Mouse (Mus musculus) lung, adult 2 months (tissue): ENCODE data around the gene Gtf2b. TPM values are rescaled to one million over a fixed set of nuclear protein-coding genes. Genes with fewer than 3 reads are reported as not detected.

Experiments
- DNase-seq: peaks from one replicate; pipeline ENCODE4 v3.0.0; 2022
- H3K4me1 ChIP-seq: fragments of 200-500 bp; 2 replicates; pipeline ENCODE4 v1.6.1; 2011; ENCODE audit warnings: low read length; ENCODE audit not compliant: control insufficient read depth, insufficient read depth
- H3K4me3 ChIP-seq: fragments of 200-500 bp; replicated peaks from 2 replicates; pipeline ENCODE3; 2011; ENCODE audit warnings: low read depth, mild to moderate bottlenecking, control low read depth, low read length; ENCODE audit errors: extremely low read depth
- CTCF ChIP-seq: fragments of 200-500 bp; IDR thresholded peaks from 2 replicates; pipeline ENCODE4 v1.5.1; 2011; ENCODE audit warnings: mild to moderate bottlenecking, low read length, control low read depth; ENCODE audit not compliant: insufficient read depth
- POLR2A ChIP-seq: fragments of 200-500 bp; IDR thresholded peaks from 2 replicates; pipeline ENCODE4 v1.6.1; 2011; ENCODE audit warnings: low read depth, mild to moderate bottlenecking, control low read depth, low read length, borderline replicate concordance; ENCODE audit errors: extremely low read depth
- WGBS: fragments of 180-500 bp; shearing (Covaris S2); methylation state at CpG from one replicate; pipeline ENCODE4 v1.1.7; 2018; 5-methylcytosine and 5-hydroxymethylcytosine counted together
- polyA plus RNA-seq: library from polyadenylated mRNA; depleted of rRNA; stranded (reverse); fragments of >200 nt; gene quantifications from 2 replicates; pipeline ENCODE4 v1.2.3, GENCODE M21; 2012; rRNA removed

Gtf2b gene
- polyA plus RNA-seq, 1 experiment: 20.7 TPM

DNA sequence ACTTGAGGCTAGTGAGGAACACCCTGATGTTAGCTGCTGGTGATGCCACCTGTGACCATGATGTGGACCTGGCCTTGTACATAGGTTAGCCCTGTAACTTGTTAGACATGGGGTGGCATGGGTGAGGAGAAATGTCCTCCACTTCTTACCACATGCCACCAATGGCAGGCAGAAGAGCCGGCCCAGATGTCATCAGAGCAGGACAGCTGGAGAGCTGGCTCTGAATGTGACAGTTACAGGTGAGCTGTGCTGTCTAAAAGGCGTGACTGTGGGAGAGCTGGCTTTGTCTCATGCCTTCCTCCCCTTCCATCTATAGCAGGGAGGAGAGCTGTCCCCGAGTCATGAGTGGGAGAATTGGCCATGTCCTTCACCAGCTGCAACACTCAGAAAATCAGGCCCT lies 30.7 kb downstream of the Gtf2b start:
- 85% methylated on average over 3 of the region's 3 CpGs for WGBS
- no peak overlapping the region for H3K4me3 ChIP-seq
- DNase-seq: no peak
- TF ChIP-seq CTCF (no peak), POLR2A (no peak)
- no peaks in the 10 kb centered on the region for H3K4me1 ChIP-seq

DNA sequence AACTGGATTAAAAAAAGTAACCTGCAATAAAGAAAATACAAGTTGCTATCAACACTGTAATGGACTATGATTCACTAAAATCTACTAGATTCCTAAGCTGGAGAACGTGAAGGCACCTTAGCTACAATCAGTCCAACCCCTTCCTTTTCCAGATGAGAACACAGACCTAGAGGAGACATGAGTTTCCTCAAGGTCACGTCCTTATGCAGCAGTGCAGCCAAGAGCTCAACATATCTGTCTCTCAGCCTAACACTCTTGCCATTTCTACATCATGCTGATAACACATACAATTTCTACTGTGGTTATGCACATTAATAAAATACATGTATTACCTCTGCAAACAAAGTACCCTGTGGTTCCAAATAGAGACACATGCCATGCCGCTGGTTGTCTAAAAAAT lies 46.7 kb downstream of the Gtf2b start:
- no peaks in the 10 kb centered on the region for H3K4me1 ChIP-seq
- no peak overlapping the region for H3K4me3 ChIP-seq
- 85% methylated on average over 3 of the region's 3 CpGs for WGBS
- no peak for TF ChIP-seq POLR2A
- TF ChIP-seq CTCF: no peak
- DNase-seq: no peak

DNA sequence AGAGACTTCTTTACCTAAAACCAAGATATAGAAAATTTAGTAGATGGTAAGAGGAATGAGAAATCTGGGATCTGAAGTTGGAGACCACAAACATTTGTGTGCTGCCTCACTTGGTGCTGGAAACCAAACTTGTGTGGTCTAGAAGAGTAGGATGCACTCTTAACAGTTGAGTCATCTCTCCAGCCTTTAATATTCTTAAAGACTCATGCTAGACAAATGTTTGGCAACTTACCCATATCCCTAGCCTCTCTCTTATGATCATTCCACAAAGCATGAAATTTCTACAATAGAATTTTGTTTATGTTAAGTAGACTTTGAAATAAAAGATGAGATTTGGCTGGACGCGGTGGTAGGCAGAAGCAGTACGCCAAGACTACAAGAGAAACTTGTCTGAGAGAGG lies 52.7 kb downstream of the Gtf2b start:
- DNase-seq: no peak
- WGBS: 75% methylated on average over 3 of the region's 3 CpGs
- TF ChIP-seq CTCF (no peak), POLR2A (no peak)

DNA sequence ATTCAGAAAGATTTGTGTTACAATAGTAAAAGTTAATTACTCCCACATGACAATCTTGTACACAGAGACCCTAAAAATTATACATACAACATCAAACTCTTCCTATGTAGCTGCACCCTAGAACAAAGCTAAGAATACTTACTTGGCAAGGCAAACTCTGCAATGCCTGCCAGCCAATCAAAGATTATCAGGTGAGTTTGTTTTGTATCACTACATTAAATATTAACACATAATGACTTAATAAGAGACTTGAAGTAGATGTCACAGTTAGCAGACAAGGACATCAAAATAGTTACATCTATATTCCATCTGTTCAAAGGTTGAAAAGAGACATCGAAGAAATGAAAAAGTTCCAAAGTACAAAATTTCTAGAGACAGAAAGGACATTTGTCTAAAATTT lies 58.8 kb downstream of the Gtf2b start:
- TF ChIP-seq CTCF (no peak), POLR2A (no peak)
- Histone ChIP-seq H3K4me3 (no peak overlapping the region), H3K4me1 (no peaks in the 10 kb centered on the region)
- WGBS: 85% methylated on average over 1 of the region's 1 CpGs
- DNase-seq: no peak

More for the DNA sequence above, 52.7 kb downstream of the Gtf2b start:
- Histone ChIP-seq H3K4me3 (no peak overlapping the region), H3K4me1 (no peaks in the 10 kb centered on the region)

DNA sequence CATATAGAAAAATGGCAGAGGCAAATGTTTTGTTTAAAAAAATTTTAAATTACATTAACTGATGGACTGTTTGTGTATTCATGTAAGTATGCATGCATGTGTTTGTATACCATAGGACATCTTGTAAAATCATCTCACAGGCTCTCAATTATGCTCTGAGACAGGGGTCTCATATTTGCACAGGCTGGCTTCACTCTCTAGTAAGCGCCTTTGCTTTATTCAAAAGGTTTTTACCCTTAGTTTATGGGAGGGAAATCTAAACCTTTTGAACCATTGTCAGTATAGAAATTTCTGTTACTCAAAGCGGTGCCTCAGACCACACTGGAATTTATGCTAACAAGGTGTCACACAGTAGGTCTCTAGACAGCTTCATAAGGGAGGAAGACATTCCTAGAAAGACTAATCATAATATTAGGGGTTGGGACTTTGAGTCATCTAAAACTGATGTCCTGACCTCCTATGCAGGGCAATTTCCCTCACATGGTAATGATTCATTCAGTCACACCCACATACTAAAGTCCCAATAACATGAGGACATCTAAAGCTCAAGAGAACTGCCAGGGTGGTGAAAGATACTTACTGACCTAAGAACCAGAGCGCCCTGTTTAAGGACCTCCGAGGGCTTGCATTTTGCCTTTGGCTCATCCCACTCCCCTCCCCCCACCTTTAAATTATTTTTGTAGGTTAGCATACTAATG lies 61.8 kb downstream of the Gtf2b start:
- no peak for DNase-seq
- 87% methylated on average over 4 of the region's 4 CpGs for WGBS
- Histone ChIP-seq H3K4me1 (no peaks in the 10 kb centered on the region), H3K4me3 (no peak overlapping the region)
- no peak for TF ChIP-seq POLR2A
- no peak for TF ChIP-seq CTCF

DNA sequence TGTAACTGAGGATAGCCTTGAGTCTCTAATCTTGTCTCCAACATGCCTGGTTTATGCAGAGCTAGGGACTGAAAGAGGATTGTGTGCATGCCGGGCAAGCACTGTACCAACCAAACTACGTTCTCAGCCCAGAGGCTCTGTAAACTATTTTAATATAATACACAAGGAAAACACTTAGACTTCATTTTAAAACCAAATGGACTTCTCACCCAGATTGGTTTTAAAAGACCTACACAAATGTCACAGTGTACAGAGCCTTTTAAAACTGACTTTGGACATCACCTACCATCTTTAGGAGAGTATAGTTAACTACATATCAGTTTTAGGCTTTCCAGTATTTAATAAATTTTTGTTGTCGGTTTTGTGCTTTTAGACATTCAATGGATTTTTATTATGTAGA lies 68.1 kb downstream of the Gtf2b start:
- no peak for DNase-seq
- Histone ChIP-seq H3K4me1 (no peaks in the 10 kb centered on the region; the same call in 1 of the 2 replicates), H3K4me3 (no peak overlapping the region)
- WGBS: 84% methylated on average over 3 of the region's 3 CpGs
- no peak for TF ChIP-seq CTCF
- no peak for TF ChIP-seq POLR2A

Other genes starting within 250 kb of the Gtf2b start
- 4.5 and 5.8 TPM in 2 replicates for gene Gbp7, start 234.7 kb upstream of the Gtf2b start, polyA plus RNA-seq
- 24.7 and 33.3 TPM in 2 replicates for gene Gbp3, start 205.0 kb upstream of the Gtf2b start, polyA plus RNA-seq
- gene Gbp2b, start 170.2 kb upstream of the Gtf2b start, polyA plus RNA-seq: 0.06 and 0.11 TPM in 2 replicates
- gene Gbp2, start 144.4 kb upstream of the Gtf2b start, polyA plus RNA-seq: 19.6 and 24.6 TPM in 2 replicates
- gene Kyat3, start 64.0 kb upstream of the Gtf2b start, polyA plus RNA-seq: 1.4 and 2.4 TPM in 2 replicates
- gene Pkn2, start 117.0 kb downstream of the Gtf2b start, polyA plus RNA-seq: 17.6 and 44.1 TPM in 2 replicates